Mouse (Mus musculus) neural tube, embryonic 11.5 days (tissue): ENCODE measurements around the gene Zfp706. TPM values are rescaled to one million over a fixed set of nuclear protein-coding genes. Genes with fewer than 3 reads are reported as not detected.

ENCODE experiments used
- ATAC-seq: fragments of 200-750 bp; cut with Nextera tagmentation; 2 replicates; pipeline ENCODE4 v1.8.0; 2017; ENCODE audit warnings: moderate number of reproducible peaks, mild to moderate bottlenecking, moderate TSS enrichment, moderate library complexity; ENCODE audit not compliant: insufficient read depth, low FRiP score, low TSS enrichment
- DNase-seq: peaks from one replicate; pipeline ENCODE4 v3.0.0-alpha.2; 2015; ENCODE audit warnings: low spot score
- H3K27ac ChIP-seq: fragments of 300-500 bp; sonication (generic); 2 replicates; pipeline ENCODE4 v1.5.1; 2014; ENCODE audit warnings: low read depth, mild to moderate bottlenecking, low read length
- H3K27me3 ChIP-seq: fragments of 300-500 bp; sonication (generic); 2 replicates; pipeline ENCODE4 v1.6.1; 2014; ENCODE audit warnings: mild to moderate bottlenecking, low read length, mixed read lengths; ENCODE audit not compliant: control insufficient read depth, insufficient read depth
- H3K36me3 ChIP-seq: fragments of 300-500 bp; sonication (generic); 2 replicates; pipeline ENCODE4 v1.6.1; 2014; ENCODE audit warnings: mild to moderate bottlenecking, low read length, moderate library complexity, mixed read lengths; ENCODE audit not compliant: control insufficient read depth, insufficient read depth
- H3K4me1 ChIP-seq: fragments of 300-500 bp; sonication (generic); 2 replicates; pipeline ENCODE4 v1.6.1; 2014; ENCODE audit warnings: low read length, mixed read lengths; ENCODE audit not compliant: control insufficient read depth, insufficient read depth
- H3K4me2 ChIP-seq: fragments of 300-500 bp; sonication (generic); 2 replicates; pipeline ENCODE4 v1.6.1; 2014; ENCODE audit warnings: low read depth, mild to moderate bottlenecking, moderate library complexity
- H3K4me3 ChIP-seq: fragments of 300-500 bp; sonication (generic); 2 replicates; pipeline ENCODE4 v1.5.1; 2014; ENCODE audit warnings: low read depth, low read length
- H3K9ac ChIP-seq: fragments of 300-500 bp; sonication (generic); 2 replicates; pipeline ENCODE4 v1.6.1; 2014; ENCODE audit warnings: mild to moderate bottlenecking, low read length
- H3K9me3 ChIP-seq: fragments of 300-500 bp; sonication (generic); 2 replicates; pipeline ENCODE4 v1.6.1; 2016; ENCODE audit warnings: low read length; ENCODE audit not compliant: control insufficient read depth
- WGBS: fragments of 180-500 bp; shearing (Covaris S2); extraction: QIAGEN DNeasy Blood & Tissue Kit; methylation state at CpG from one replicate; pipeline ENCODE4 v1.1.7; 2014; 5-methylcytosine and 5-hydroxymethylcytosine counted together
- polyA plus RNA-seq: library from polyadenylated mRNA; unstranded; fragments of >200 nt; fragmentation: Nextera tagmentation; extraction: Ambion mirVana; gene quantifications from 2 replicates; pipeline ENCODE4 v1.2.1, GENCODE M21; 2014

Gene Zfp706
- polyA plus RNA-seq, 1 experiment from 2014 or later: 389 TPM

- Histone ChIP-seq H3K36me3 (no peaks in the 10 kb centered on the region), H3K4me2 (no peak overlapping the region), H3K9ac (no peak overlapping the region), H3K27me3 (no peaks in the 10 kb centered on the region), H3K27ac (no peak overlapping the region), H3K4me3 (no peak overlapping the region), H3K9me3 (no peaks in the 10 kb centered on the region), H3K4me1 (no peaks in the 10 kb centered on the region)
- no peak for DNase-seq
- no peak for ATAC-seq
These were observed 13.1 kb upstream of the Zfp706 start for GRCm38 (mm10) chr15:37020581-37021245.

GRCm38 (mm10) chr15:37019434-37019833 lies 11.9 kb upstream of the Zfp706 start:
- DNase-seq (no peak), ATAC-seq (no peak)
- WGBS: 85% methylated on average over 3 of the region's 3 CpGs
- H3K27me3 ChIP-seq: no peaks in the 10 kb centered on the region
- H3K4me1 ChIP-seq: no peaks in the 10 kb centered on the region
- no peak overlapping the region for H3K27ac ChIP-seq
- no peaks in the 10 kb centered on the region for H3K36me3 ChIP-seq
- no peak overlapping the region for H3K4me3 ChIP-seq
- no peak overlapping the region for H3K9ac ChIP-seq
- H3K9me3 ChIP-seq: no peaks in the 10 kb centered on the region
- no peak overlapping the region for H3K4me2 ChIP-seq

- Histone ChIP-seq H3K4me2 (no peak overlapping the region), H3K9me3 (no peaks in the 10 kb centered on the region), H3K4me1 (peaks cover 5% of the 10 kb centered on the region; the same call in 1 of the 2 replicates), H3K9ac (no peak overlapping the region), H3K36me3 (no peaks in the 10 kb centered on the region), H3K4me3 (no peak overlapping the region), H3K27me3 (no peaks in the 10 kb centered on the region), H3K27ac (no peak overlapping the region)
- DNase-seq: no peak
- no peak for ATAC-seq
- WGBS: 92% methylated on average over 7 of the region's 7 CpGs
These were observed 4.3 kb upstream of the Zfp706 start for GRCm38 (mm10) chr15:37011897-37012296.

DNA sequence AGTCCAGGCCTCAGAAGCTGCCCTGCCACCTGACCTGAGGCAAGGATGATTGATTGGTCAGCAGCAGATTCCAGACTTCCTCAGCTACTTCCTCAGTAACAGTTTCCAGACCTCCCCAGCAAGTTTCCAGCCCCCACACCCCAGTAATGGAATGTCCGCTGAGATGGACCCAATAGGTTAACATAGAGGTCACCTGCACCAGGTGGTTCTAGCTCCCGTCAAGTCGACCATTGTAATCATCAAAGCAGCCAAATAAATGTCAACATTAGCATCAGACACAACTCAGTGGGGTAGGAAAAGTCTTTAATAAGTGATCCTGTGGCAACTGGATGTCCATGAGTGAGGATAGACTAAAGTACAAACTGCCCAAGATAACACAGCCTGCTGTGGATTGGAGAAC lies 3.7 kb upstream of the Zfp706 start:
- Histone ChIP-seq H3K9ac (no peak overlapping the region), H3K9me3 (no peaks in the 10 kb centered on the region), H3K36me3 (no peaks in the 10 kb centered on the region), H3K4me2 (no peak overlapping the region), H3K27ac (no peak overlapping the region), H3K4me3 (no peak overlapping the region), H3K4me1 (peaks cover 5% of the 10 kb centered on the region; the same call in 1 of the 2 replicates), H3K27me3 (no peaks in the 10 kb centered on the region)
- WGBS: 66% methylated on average over 3 of the region's 3 CpGs
- DNase-seq (no peak), ATAC-seq (no peak)

DNA sequence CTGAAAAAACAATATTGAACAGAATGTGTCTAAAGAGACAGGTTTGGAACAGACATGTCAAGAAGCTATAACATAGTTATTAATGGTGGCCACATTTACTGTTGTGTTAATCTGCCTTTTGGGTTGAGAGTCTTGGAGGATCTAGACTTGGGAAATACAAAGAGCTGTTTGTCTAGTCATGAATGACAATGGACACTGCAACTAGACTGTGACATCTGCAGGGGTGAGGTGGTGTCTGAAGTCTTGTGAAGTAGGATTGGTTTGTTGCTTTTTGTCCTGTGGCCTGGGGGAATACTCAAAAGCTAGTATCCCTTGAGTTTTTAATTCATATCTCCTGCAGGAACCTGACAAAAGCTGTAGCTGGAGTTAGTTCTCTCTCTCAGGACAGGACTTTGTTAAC lies 973 bp upstream of the Zfp706 start:
- Histone ChIP-seq H3K27ac (no peak overlapping the region), H3K9me3 (no peaks in the 10 kb centered on the region), H3K4me2 (no peak overlapping the region; the same call in 1 of the 2 replicates), H3K27me3 (no peaks in the 10 kb centered on the region), H3K4me3 (no peak overlapping the region), H3K36me3 (no peaks in the 10 kb centered on the region), H3K4me1 (peaks cover 15% of the 10 kb centered on the region), H3K9ac (no peak overlapping the region)
- DNase-seq (no peak), ATAC-seq (no peak)

DNA sequence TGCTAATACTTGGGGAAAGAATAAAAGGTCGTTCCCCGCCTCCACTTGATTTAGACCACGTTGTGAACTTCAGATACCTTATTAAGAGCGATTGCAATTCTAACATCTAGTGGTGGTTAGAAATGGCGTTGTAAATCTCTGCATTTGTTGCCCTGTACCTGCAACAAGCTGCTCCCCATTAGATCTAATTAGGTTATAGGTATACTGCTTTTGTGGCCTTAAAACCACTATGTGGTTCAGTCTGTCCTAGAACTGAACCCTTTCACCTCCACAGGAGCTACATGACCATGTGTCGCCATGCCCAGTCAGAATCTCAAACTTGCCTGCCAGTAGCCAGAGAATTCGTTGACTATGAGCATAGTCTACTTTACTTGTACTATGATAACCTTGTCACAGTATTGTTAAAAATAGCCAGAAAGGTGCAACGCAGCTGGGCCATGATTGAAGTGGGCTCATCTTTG lies 416 bp upstream of the Zfp706 start:
- Histone ChIP-seq H3K4me2 (peak overlapping the region; percentile 77), H3K4me1 (peaks cover 15% of the 10 kb centered on the region), H3K9ac (peak overlapping the region; percentile 85), H3K27ac (peak overlapping the region; percentile 94), H3K36me3 (peaks cover under 1% of the 10 kb centered on the region; the same call in 1 of the 2 replicates), H3K27me3 (no peaks in the 10 kb centered on the region), H3K9me3 (no peaks in the 10 kb centered on the region), H3K4me3 (peak overlapping the region; percentile 81)
- peak; percentile 22 for DNase-seq
- no peak for ATAC-seq
- 31% methylated on average over 8 of the region's 8 CpGs for WGBS

DNA sequence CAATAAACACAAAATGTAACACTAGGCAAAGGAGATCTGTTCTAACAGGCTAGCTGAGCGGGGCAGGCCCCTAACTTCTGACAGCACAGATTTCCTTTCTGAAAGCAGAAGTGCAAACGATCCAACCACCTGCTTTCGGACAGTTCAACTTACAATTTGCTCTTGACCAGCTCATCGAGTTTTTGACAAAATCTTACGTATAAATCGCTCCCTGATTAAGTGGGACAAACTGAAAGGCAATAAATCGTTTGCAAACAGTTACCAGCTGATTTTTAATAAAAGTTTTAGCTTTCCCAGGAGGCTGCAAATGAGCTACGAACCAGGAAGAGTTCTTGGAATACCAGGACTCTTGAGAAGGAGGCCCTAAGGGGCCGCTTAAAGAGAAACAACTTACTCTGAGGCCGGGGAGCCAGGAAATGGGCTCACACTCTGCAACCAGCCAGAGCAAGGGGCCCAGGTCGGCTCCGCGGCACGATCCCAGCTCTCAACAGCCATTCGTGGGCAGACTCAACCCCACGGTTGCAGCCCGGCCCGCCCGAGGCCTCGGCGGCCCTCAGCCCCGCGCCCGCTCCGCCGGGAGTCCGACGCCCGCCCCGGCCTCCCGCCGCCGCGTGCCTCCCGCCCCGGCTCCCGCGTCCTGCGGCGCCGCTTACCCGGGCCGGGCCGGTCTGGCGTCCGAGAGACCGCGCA lies 953 bp downstream of the Zfp706 start:
- Histone ChIP-seq H3K4me2 (peak overlapping the region; percentile 65), H3K4me1 (peaks cover 15% of the 10 kb centered on the region), H3K27me3 (no peaks in the 10 kb centered on the region), H3K9me3 (no peaks in the 10 kb centered on the region), H3K9ac (peak overlapping the region; percentile 85), H3K36me3 (peaks cover 2% of the 10 kb centered on the region; the same call in 1 of the 2 replicates), H3K27ac (peak overlapping the region; percentile 74), H3K4me3 (peak overlapping the region; percentile 81)
- no peak; the same call in 1 of the 2 replicates for ATAC-seq
- WGBS: under 1% methylated on average over 30 of the region's 48 CpGs
- no peak for DNase-seq

GRCm38 (mm10) chr15:37005793-37006474 lies 1.6 kb downstream of the Zfp706 start:
- peaks cover 15% of the 10 kb centered on the region for H3K4me1 ChIP-seq
- H3K27ac ChIP-seq: no peak overlapping the region
- H3K9ac ChIP-seq: peak overlapping the region; percentile 85
- no peaks in the 10 kb centered on the region for H3K9me3 ChIP-seq
- 39% methylated on average over 7 of the region's 7 CpGs for WGBS
- H3K27me3 ChIP-seq: no peaks in the 10 kb centered on the region
- H3K4me3 ChIP-seq: peak overlapping the region; percentile 81
- H3K36me3 ChIP-seq: peaks cover 2% of the 10 kb centered on the region; the same call in 1 of the 2 replicates
- H3K4me2 ChIP-seq: peak overlapping the region; percentile 65
- no peak for ATAC-seq
- DNase-seq: no peak
